ENCODE assay signal across 8 mouse cellular contexts in genomic region chr1:167270342-167271111, GRCm38 (mm10). TPM values are rescaled to one million over a fixed set of nuclear protein-coding genes. Genes with fewer than 3 reads are reported as not detected.
A peak's percentile ranks its signal among the peaks of the same experiment; 100 is the strongest.
DNase-seq lines count a peak whose midpoint lies in the region; ATAC-seq and TF ChIP-seq lines count a peak whose summit lies in the region.

No protein-coding gene starts in this region.

- peaks cover 67% of the 10 kb centered on the region for H3K4me1 ChIP-seq in liver, postnatal 0 days (ENCODE audit: insufficient read depth)

- H3K4me3 ChIP-seq in liver, postnatal 0 days (ENCODE audit: low read depth, low read length), result no peak overlapping the region

- WGBS in liver, postnatal 0 days (ENCODE audit: insufficient replicate concordance), result 22% methylated on average over 19 of the region's 19 CpGs

- no peaks in the 10 kb centered on the region for H3K27me3 ChIP-seq in liver, postnatal 0 days (ENCODE audit: insufficient read depth, low read length)

- DNase-seq in right cerebral cortex, adult 18-20 months, result peak; percentile 28
- no peak for DNase-seq in right cerebral cortex, adult 2 months (ENCODE audit: low spot score in 2 of 2)
- peak; percentile 50 for DNase-seq in embryo, embryonic 10 days (ENCODE audit: low spot score)
- DNase-seq in heart, postnatal 14 days, result peak; percentile 40 to 57
- no peak for DNase-seq in liver, postnatal 0 days
- peak; percentile 70 for DNase-seq in retina, postnatal 1 day
- no peak for DNase-seq in spleen, postnatal 4 days (ENCODE audit: low spot score in 2 of 2)
- DNase-seq in adrenal gland, postnatal 4 days (ENCODE audit: low spot score in 2 of 2), result no peak

- H3K27ac ChIP-seq in liver, postnatal 0 days (ENCODE audit: low read depth), result peak overlapping the region; percentile 85

- no peak for TF ChIP-seq EP300 in liver, postnatal 0 days (IDR thresholded peaks at IDR 0.05; ENCODE audit: low read depth)

- H3K4me2 ChIP-seq in liver, postnatal 0 days (ENCODE audit: low read depth, low read length), result peak overlapping the region; percentile 55

- no peaks in the 10 kb centered on the region for H3K36me3 ChIP-seq in liver, postnatal 0 days (replicated peaks; ENCODE audit: insufficient read depth, low read length)

- peak; percentile 13; the same call in 1 of the 2 replicates for ATAC-seq in liver, postnatal 0 days

- intact Hi-C loops in heart, postnatal 14 days (cut with DNase I), result no loop called here

- peak overlapping the region; percentile 57; the same call in 1 of the 2 replicates for H3K9ac ChIP-seq in liver, postnatal 0 days (replicated peaks)

- no peaks in the 10 kb centered on the region for H3K9me3 ChIP-seq in liver, postnatal 0 days (ENCODE audit: low read length)

- no peak for TF ChIP-seq CTCF in liver, postnatal 0 days (IDR thresholded peaks at IDR 0.05; ENCODE audit: low read depth)

RNA-seq across cellular contexts. Expression of gene Uck2, which starts 14.6 kb away (rescaled TPM):
- 10 to 100 TPM; 47.3 to 54.5 TPM for total RNA-seq in heart, postnatal 14 days (2021)
- polyA plus RNA-seq in liver, postnatal 0 days (2015; fragmentation: Nextera tagmentation; extraction: Ambion mirVana), result 18.6 and 20.9 TPM in 2 replicates
- total RNA-seq in adrenal gland, postnatal 4 days (2021), result 10 to 100 TPM; 66.6 to 71.5 TPM

RNA-seq across cellular contexts. Expression of gene Tmco1, which starts 37.7 kb away (rescaled TPM):
- total RNA-seq in heart, postnatal 14 days (2021), result 10 to 100 TPM; 80.6 to 86.5 TPM
- polyA plus RNA-seq in liver, postnatal 0 days (2015; fragmentation: Nextera tagmentation; extraction: Ambion mirVana), result 54.6 and 57.6 TPM in 2 replicates
- 100 to 1,000 TPM; 102 to 104 TPM for total RNA-seq in adrenal gland, postnatal 4 days (2021)

Comparison
In these comparisons a context has a peak if more than half of its experiments do, and no peak if none do; other contexts are left out.
1. DNase-seq: peak in right cerebral cortex, adult 18-20 months (single experiment), embryo, embryonic 10 days (single experiment), heart, postnatal 14 days (2 of 2) and retina, postnatal 1 day (single experiment); none in right cerebral cortex, adult 2 months (0 of 2), liver, postnatal 0 days (single experiment), spleen, postnatal 4 days (0 of 2) and adrenal gland, postnatal 4 days (0 of 2).